Mouse (Mus musculus) Patski (cell line): Measurements from ENCODE around the gene Angptl2. TPM values are rescaled to one million over a fixed set of nuclear protein-coding genes. Genes with fewer than 3 reads are reported as not detected.

Experiments
- ATAC-seq: fragments of 100-300 bp; one replicate; pipeline ENCODE4 v1.8.0; 2021
- CTCF ChIA-PET: fragments of 350-600 bp; sonication (Branson Sonifier 250); formaldehyde crosslinking; loops from one replicate; lab custom pipeline; 2022; ENCODE audit warnings: inconsistent platforms; lab: Charles Lee
- POLR2A ChIA-PET: fragments of 350-600 bp; sonication (Branson Sonifier 250); formaldehyde crosslinking; loops from one replicate; lab custom pipeline; 2022; ENCODE audit warnings: antibody characterized with exemption, inconsistent platforms; lab: Charles Lee
- DNase-seq: peaks from one replicate; pipeline ENCODE4 v3.0.0-alpha.2; 2011; ENCODE audit warnings: low read depth, low spot score
- H3K27me3 ChIP-seq: fragments of 371-371 bp; one replicate; pipeline ENCODE4 v1.5.1; 2021
- CTCF ChIP-seq: fragments of 100-300 bp; IDR thresholded peaks from one replicate; pipeline ENCODE4 v1.5.1; 2021
- in situ Hi-C: fragments of 300-500 bp; cut with MboI; formaldehyde crosslinking; loops from 3 replicates; pipeline ENCODE4 v1.11.1; 2018; ENCODE audit warnings: low pct_unique_long_range_greater_than_20kb, mixed read lengths
- polyA plus RNA-seq: library from polyadenylated mRNA; unstranded; gene quantifications from one replicate; pipeline ENCODE4 v1.2.3, GENCODE M21; 2021

Gene Angptl2
- polyA plus RNA-seq, 1 experiment from 2014 or later, result 16.2 TPM

GRCm38 (mm10) chr2:33225921-33226320 lies 10.1 kb downstream of the Angptl2 start:
- ATAC-seq, result no peak
- no peak for TF ChIP-seq CTCF
- ChIA-PET CTCF (no interaction called here), POLR2A (no interaction called here)
- no peak for DNase-seq
- in situ Hi-C loops, result no loop called here
- H3K27me3 ChIP-seq, result no peaks in the 10 kb centered on the region

GRCm38 (mm10) chr2:33228077-33228476 lies 12.2 kb downstream of the Angptl2 start:
- H3K27me3 ChIP-seq, result no peaks in the 10 kb centered on the region
- in situ Hi-C loops, result no loop called here
- DNase-seq (no peak), ATAC-seq (no peak)
- ChIA-PET POLR2A (no interaction called here), CTCF (no interaction called here)
- no peak for TF ChIP-seq CTCF

GRCm38 (mm10) chr2:33228551-33228950 lies 12.7 kb downstream of the Angptl2 start:
- no peak for ATAC-seq

GRCm38 (mm10) chr2:33230701-33231100 lies 14.8 kb downstream of the Angptl2 start:
- no peaks in the 10 kb centered on the region for H3K27me3 ChIP-seq
- no peak for TF ChIP-seq CTCF
- ATAC-seq (no peak), DNase-seq (no peak)
- ChIA-PET POLR2A (no interaction called here), CTCF (no interaction called here)
- in situ Hi-C loops, result no loop called here

More at GRCm38 (mm10) chr2:33228551-33228950, 12.7 kb downstream of the Angptl2 start:
- no peak for DNase-seq
- POLR2A ChIA-PET, result no interaction called here
- in situ Hi-C loops, result no loop called here
- CTCF ChIA-PET, result no interaction called here
- H3K27me3 ChIP-seq, result no peaks in the 10 kb centered on the region
- TF ChIP-seq CTCF, result no peak

- POLR2A ChIA-PET, result no interaction called here
- no peaks in the 10 kb centered on the region for H3K27me3 ChIP-seq
- no peak for ATAC-seq
- CTCF ChIA-PET, result no interaction called here
- in situ Hi-C loops, result no loop called here
- DNase-seq, result no peak
- TF ChIP-seq CTCF, result no peak
Observed at GRCm38 (mm10) chr2:33231788-33232187, 15.9 kb downstream of the Angptl2 start.

GRCm38 (mm10) chr2:33232782-33233570 lies 17.1 kb downstream of the Angptl2 start:
- ATAC-seq (no peak), DNase-seq (no peak)
- POLR2A ChIA-PET, result interaction anchor here (0.8 kb wide), 1 partner anchor 56 kb away, joined by 3 read pairs; no protein-coding TSS in a partner anchor
- CTCF ChIA-PET, result interaction anchor here (0.8 kb wide), 1 partner anchor 14 kb away, joined by 3 read pairs; no protein-coding TSS in a partner anchor
- H3K27me3 ChIP-seq, result no peaks in the 10 kb centered on the region
- in situ Hi-C loops, result no loop called here
- no peak for TF ChIP-seq CTCF

GRCm38 (mm10) chr2:33233856-33234255 lies 18.0 kb downstream of the Angptl2 start:
- ChIA-PET POLR2A (interaction anchor here (0.8 kb wide), 1 partner anchor 57 kb away, joined by 3 read pairs; no protein-coding TSS in a partner anchor), CTCF (interaction anchor here (0.8 to 2.1 kb wide), 2 partner anchors 13 to 115 kb away, joined by 3 to 7 read pairs; no protein-coding TSS in a partner anchor)
- in situ Hi-C loops, result no loop called here
- ATAC-seq, result no peak
- TF ChIP-seq CTCF, result no peak
- no peaks in the 10 kb centered on the region for H3K27me3 ChIP-seq
- DNase-seq, result no peak

- H3K27me3 ChIP-seq, result no peaks in the 10 kb centered on the region
- ATAC-seq, result no peak
- POLR2A ChIA-PET, result no interaction called here
Observed at GRCm38 (mm10) chr2:33234848-33235247, 19.0 kb downstream of the Angptl2 start.

GRCm38 (mm10) chr2:33237581-33237980 lies 21.7 kb downstream of the Angptl2 start:
- ATAC-seq (no peak), DNase-seq (no peak)
- POLR2A ChIA-PET, result no interaction called here
- no peak for TF ChIP-seq CTCF
- CTCF ChIA-PET, result interaction anchor here (0.9 to 1.2 kb wide), 2 partner anchors 16 to 31 kb away, joined by 3 to 4 read pairs; no protein-coding TSS in a partner anchor
- no peaks in the 10 kb centered on the region for H3K27me3 ChIP-seq
- in situ Hi-C loops, result no loop called here

More at GRCm38 (mm10) chr2:33234848-33235247, 19.0 kb downstream of the Angptl2 start:
- no peak for DNase-seq
- in situ Hi-C loops, result no loop called here
- CTCF ChIA-PET, result interaction anchor here (2.1 kb wide), 1 partner anchor 114 kb away, joined by 7 read pairs; no protein-coding TSS in a partner anchor
- no peak for TF ChIP-seq CTCF

- ATAC-seq (no peak), DNase-seq (no peak)
- no peaks in the 10 kb centered on the region for H3K27me3 ChIP-seq
- in situ Hi-C loops, result no loop called here
- TF ChIP-seq CTCF, result no peak
- POLR2A ChIA-PET, result interaction anchor here (0.6 kb wide), 1 partner anchor 70 kb away, joined by 3 read pairs; no protein-coding TSS in a partner anchor
- CTCF ChIA-PET, result interaction anchor here (0.6 to 1.6 kb wide), 3 partner anchors 9 to 82 kb away, joined by 3 to 4 read pairs (median 3); no protein-coding TSS in a partner anchor
Observed at GRCm38 (mm10) chr2:33244880-33245279, 29.0 kb downstream of the Angptl2 start.

- H3K27me3 ChIP-seq, result no peaks in the 10 kb centered on the region
- in situ Hi-C loops, result no loop called here
- ATAC-seq (no peak), DNase-seq (no peak)
- ChIA-PET POLR2A (interaction anchor here (0.6 kb wide), 1 partner anchor 70 kb away, joined by 3 read pairs; no protein-coding TSS in a partner anchor), CTCF (interaction anchor here (0.6 to 1.3 kb wide), 2 partner anchors 8 to 27 kb away, joined by 3 to 4 read pairs; no protein-coding TSS in a partner anchor)
- no peak for TF ChIP-seq CTCF
Observed at GRCm38 (mm10) chr2:33245350-33245749, 29.5 kb downstream of the Angptl2 start.
